Mouse (Mus musculus) frontal cortex, adult (tissue): Measurements from ENCODE around the gene Cass4.

Source experiments
- ATAC-seq: cut with Nextera tagmentation; 2 replicates; pipeline ENCODE4 v1.9.2; 2017; ENCODE audit warnings: mild to moderate bottlenecking, moderate library complexity, mixed read lengths; ENCODE audit not compliant: low TSS enrichment

Gene Cass4

GRCm38 (mm10) chr2:172393391-172394051, at the start of gene Cass4:
Gene Cass4 (plus strand): TSS chr2:172393794.
- ATAC-seq = no peak

- no peak for ATAC-seq
These were observed 48.9 kb upstream of the Cass4 start for GRCm38 (mm10) chr2:172344669-172345068.

DNA sequence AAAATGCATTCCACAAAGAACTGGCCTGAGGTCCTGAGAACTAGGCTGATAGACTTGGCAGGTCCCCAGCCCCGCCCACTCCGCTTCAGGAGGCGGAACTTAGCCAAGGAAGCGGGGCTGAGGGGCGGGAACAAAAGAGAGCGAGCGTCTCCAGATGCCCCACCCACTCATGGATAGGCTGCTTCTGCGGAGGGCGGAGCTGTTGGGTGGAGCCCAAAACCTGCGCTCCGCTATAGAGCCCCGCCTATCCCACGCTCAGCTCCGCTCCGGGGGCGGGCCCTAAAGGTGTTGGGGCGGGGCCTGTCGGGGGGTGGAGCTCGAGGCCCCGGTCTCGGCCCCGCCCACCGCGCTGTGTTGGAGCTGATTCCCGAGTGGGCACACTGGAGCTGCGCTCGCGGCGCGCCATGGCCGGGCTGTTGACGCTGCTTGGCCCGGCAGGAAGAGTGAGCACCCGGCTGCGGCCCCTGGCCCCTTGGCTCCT, 48.3 kb upstream of the Cass4 start, which contains the start of gene Fam210b:
Gene Fam210b, plus strand, starts transcription at position 308 of the 481 bp plus-strand sequence.
- ATAC-seq = peak; percentile 88

- peak; percentile 60 for ATAC-seq
These were observed 47.3 kb upstream of the Cass4 start for GRCm38 (mm10) chr2:172346034-172346929.

DNA sequence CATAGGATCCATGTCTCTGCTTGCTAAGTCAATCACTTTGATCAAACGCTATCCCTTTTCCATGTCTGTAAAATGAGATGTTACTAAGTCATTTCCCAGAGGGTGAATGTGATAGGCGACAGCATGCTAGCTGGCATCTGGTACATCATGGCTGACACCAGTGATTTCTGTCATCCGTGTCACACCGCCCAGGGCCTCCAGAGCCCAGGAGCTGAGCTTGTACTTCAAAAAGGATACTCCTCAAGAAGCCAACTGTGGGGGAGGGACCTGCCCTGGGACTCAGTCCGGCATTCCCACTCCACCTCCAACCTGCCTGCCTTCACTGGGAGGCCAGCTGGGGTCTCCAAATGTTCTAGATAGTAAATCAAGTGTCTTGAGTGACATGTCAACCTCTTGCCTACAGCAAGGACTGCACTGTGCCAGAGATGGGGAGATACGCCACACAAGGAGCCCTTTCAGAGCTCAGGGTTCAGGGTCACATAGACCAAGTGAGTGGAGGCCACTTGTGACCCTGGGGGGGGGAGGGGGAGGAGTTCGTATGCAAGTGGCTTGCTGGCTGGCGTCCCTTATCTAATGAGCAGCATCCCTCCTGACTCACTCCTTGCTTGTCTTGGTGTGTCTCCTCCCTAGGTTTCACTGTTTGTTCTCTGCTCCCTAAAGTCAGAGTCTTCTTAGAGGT, 46.5 kb upstream of the Cass4 start:
- ATAC-seq = no peak

DNA sequence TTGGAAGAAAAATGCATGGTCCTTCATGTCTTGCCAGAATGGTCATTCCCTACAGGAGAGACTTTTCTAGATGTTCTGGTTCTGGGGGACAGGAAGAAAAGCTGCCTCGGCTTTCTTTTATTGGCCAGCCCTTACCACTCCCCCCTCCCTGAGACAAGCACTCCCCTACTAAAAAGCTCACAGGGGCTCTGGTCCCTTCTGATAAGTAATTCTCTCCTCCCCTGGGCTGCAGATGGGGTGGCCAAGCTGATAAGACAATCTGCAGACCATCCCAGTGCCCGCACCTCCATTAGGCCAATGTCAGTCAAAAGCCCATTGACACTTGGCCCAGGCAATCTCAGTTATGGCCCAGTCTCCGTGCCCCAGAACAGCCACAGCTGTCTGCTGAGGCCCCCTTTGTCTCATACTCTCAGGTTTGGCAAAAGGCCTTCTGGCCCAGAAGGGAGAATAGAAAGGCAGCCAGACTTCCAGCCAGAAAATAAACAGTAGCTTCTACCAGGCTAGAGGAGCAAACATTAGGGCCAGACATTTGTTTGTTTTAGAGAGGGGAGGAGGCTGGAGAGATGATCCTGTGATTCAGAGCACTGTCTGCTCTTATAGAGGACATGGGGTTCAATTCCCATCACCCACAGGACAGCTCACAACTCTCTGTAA, 45.2 kb upstream of the Cass4 start:
- no peak for ATAC-seq

DNA sequence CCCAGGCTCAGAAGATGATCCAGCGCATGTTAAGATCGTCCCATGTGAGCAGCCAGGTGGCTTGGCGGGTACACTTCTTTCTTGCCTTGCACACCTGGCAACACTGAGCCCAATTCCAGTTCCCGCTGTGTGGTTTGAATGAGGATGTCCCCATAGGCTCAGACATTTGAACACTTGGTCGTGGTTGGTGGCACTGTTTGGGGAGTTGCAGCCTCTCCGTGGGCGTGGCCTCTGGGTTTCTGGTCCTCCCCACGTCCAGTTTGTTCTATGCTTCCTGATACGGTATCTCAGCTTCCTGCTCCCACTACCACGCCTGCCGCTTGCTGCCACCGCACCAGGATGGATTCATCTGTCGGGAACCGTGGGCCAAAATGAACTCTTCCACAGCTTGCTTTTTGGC, 43.8 kb upstream of the Cass4 start:
- ATAC-seq = no peak

DNA sequence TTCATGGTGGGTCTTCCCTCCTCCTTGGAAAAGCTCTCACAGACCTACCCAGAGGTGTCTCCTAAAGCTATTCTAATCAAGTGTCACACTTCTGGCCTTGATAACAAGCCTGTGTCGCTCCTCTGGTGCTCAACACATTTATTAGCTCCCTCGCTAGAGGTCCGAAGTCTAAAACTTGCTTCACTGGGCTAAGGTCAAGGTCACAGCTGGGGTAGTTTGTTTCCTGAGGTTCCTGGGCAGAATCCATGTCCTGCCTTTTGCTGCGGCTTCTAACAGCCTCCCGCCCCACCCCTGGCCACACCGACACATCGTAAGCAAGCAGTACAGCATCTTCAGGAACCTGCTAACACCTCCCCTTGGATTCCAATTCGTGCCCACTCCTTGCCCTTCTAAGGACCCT, 42.8 kb upstream of the Cass4 start:
- no peak for ATAC-seq

DNA sequence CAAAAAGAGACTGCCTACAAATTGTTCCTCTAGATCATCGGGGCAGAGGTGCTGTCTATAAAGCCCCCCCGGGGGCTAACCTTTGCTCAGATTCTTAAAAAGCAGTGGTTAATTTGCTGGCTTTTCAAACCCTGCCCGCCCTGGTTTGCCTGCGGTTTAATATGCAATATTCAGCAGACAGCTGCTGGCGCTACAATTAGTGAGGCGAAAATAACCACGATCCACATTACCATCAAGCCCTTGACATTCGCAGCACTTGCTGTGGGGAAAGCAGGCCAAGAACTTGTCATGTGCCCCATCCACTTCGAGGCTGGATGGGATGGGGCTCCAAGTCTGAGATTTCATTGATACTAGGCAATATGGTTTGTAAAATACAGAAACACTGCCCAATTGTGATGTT, 40.4 kb upstream of the Cass4 start:
- peak; percentile 68 for ATAC-seq

DNA sequence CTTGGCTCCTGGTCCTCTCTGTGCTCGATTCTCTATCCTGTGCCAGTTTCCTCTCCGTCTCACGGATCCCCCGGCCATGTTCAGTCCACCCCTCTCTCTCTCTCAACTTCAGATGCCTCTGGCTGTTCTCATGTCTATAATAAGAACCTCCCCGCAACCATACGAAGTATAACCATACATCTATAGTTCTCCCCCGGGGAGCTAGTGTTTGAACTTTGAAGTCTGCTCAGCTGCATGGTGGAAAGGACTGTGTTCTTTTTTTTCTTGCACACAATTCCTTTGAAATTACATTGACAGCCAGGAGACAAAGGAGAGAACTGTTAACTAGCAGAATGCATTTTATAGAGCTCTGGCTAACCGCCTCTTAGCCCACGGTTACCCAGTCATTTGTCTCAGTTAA, 38.8 kb upstream of the Cass4 start:
- ATAC-seq = no peak

DNA sequence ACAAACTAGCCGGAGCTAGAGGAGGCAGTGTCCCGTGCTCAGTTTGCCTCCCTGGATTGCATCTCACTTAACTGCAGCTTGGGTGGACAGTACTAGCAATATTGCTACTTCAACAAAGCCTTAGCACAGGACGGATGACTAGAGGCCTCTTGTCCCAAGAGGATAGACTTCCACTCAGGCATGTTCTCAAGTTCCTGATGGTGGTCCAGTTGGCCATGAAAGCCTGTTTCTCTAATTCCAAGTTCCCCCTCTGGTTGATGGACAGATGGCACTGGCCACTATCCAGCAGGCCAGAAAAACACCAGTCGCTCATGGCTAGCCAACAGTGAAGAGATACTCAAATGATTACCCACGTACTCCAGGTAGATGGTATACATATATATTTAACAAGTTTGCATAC, 37.8 kb upstream of the Cass4 start:
- ATAC-seq = no peak

DNA sequence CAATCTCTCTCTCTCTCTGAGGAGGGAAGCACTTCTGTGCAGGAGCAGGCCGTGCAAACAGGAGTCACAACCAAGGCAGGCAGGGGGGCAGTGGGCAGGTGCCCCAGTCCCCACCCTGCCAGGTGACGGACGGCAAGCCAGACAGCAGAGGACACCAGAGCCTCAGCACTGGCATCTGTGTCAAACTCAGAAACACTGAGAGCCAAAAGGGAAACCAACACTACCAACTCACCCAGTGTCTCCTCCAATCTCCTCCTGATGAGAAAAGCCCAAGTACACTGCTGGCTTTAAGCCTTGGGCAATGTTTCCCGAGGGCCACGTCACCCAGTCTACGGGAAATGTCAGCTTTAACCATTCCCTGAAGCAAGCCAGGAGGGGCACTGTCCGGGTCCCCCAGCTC, 30.4 kb upstream of the Cass4 start:
- ATAC-seq = no peak

GRCm38 (mm10) chr2:172370411-172371223, 23.0 kb upstream of the Cass4 start, which contains the start of the genes Aurka and Cstf1:
Gene Aurka (minus strand): TSS chr2:172370535.
Gene Cstf1 (plus strand): TSS chr2:172370681.
- ATAC-seq = peak; percentile 100

DNA sequence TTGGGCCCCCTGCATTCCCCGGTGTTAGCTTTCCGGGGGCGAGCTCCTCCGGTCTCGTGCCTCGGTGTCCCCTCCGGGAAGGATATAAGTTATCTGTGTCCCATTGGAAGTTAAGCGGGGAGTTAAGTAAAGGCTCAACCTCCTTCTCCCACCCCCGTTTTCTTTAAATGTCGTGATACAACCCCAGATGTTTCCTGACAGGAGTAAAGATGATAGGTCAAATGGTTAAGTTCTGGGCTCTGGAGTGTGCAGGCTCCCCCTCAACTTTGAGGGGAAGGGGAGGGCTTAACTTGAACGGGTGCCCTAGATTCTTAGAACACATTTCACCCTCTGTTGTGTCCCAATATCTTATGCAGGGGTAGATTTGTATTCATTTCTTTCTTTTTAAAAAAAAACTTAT, 22.3 kb upstream of the Cass4 start:
- ATAC-seq = no peak

DNA sequence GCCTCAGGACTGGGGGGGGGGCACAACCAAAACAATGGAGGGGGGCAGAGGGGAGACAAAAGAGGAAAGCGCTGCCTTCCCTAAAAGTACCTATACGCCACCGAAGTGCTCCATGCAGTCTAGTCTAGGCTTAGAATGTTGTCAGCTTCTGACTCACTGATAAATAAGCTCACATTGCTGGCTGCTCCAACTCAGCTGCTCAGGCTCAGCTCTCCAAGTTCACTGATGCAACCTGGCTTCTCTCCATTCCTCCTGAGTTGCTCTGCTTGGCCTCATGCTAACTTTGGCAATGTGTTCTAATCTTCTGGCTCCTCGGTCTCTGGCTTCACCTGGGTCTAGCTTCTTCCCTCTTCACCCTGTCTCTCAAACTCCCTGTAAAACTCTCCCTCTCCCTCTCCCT, 17.0 kb upstream of the Cass4 start:
- no peak for ATAC-seq

GRCm38 (mm10) chr2:172376999-172377515, 16.5 kb upstream of the Cass4 start:
- ATAC-seq = no peak

DNA sequence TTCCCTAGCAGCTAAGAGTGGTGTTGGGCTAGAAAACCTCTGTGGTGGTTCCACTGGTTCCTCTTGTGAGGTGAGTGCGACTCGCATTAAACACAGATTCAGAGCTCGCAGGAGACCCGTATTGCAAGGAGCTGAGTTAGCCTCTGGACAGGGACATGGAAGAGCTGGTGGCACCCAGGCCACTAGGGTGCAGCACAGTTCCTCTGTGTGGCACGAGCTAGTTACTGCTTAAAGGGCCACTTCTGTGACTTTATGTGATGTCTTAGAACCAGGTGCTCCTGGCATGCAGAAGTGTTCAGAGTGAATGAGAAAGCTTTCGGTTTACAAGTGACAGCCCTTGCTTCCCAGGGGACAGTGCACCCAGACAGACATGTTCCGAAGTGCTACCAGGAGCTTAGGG, 15.3 kb upstream of the Cass4 start:
- ATAC-seq = peak; percentile 88

DNA sequence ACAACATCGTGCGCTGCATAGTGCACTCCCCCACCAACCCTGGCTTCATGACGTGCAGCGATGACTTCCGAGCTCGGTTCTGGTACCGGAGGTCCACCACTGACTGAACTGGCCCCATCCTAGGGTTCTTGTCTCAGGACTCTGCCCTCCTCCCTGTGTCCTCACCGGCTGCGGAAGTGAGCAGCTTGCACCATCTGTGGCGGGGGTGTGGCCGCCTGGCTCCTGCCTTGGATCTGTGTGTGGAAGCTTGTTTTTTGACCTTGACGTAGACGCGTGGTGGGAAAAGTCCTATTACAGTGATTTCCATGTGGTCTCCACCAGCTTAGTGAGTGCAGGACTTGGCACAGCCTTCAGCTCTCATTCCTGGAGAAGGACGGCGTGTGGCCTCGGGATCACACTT, 13.1 kb upstream of the Cass4 start:
- no peak for ATAC-seq

DNA sequence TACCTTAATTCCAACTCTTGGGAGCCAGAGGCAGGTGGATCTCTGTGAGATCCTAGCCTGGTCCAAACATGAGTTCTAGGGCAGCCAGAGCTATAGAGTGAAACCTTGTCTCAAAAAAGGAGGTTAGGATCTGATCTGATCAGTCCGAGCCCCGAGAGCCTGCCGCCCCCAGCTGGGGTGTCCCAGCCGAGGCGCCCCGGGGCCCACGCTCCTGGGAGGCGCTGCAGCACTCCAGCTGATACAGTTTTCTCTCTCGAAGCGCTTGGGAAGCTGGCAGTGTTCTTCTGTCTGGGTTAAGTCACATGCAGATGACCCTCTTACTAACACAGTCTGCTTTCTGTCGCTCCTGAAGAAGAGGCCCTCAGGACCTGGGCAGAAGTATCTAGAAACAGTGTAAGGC, 12.3 kb upstream of the Cass4 start:
- no peak for ATAC-seq

DNA sequence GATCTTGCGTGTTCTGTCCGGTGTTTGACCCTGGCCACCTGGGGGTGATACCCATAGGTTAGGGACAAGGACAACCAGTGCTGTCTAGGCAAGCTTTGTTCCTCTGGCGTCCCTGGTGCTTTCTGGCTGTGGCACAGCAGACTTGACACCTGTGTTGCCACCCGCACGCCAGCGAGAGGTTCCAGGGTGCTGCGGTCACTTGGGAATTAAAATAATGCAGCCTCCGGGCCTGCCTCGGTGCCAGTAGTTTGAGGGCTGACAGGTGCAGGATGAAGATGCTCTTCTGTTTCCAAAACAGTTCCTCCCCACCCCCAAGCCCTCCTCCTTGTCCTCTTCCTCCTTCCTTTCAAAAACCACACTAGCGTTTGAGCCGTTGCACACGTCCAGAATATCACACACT, 11.7 kb upstream of the Cass4 start:
- ATAC-seq = no peak

- no peak for ATAC-seq
These were observed 8.9 kb upstream of the Cass4 start for GRCm38 (mm10) chr2:172384715-172385114.
